Mouse (Mus musculus) stomach, postnatal 0 days (tissue): ENCODE data around the gene Rfxank.

ENCODE experiments used
- CTCF ChIP-seq: IDR thresholded peaks from 2 replicates; pipeline ENCODE4 v1.5.1; 2016; ENCODE audit warnings: antibody characterized with exemption, low read depth, mild to moderate bottlenecking, moderate library complexity
- EP300 ChIP-seq: optimal IDR thresholded peaks from 2 replicates; pipeline ENCODE3; 2016; ENCODE audit warnings: antibody characterized with exemption

- TF ChIP-seq CTCF (no peak), EP300 (no peak)
Measured at GRCm38 (mm10) chr8:70117611-70118010, 21.3 kb downstream of the Rfxank start.
